Mouse (Mus musculus) inflammation-experienced regulatory T-cells, adult 16 weeks (primary cell): ENCODE measurements around the gene Olfr1046. TPM values are rescaled to one million over a fixed set of nuclear protein-coding genes. Genes with fewer than 3 reads are reported as not detected.

Experiments used
- polyA plus RNA-seq: library from polyadenylated mRNA; unstranded; fragments of 100-300 nt; shearing (Covaris generic); gene quantifications from one replicate; pipeline ENCODE4 v1.2.1, GENCODE M21; 2017

Gene Olfr1046
- polyA plus RNA-seq: not detected

GRCm38 (mm10) chr2:86219214-86219613 is at the start of gene Olfr1046:
Gene Olfr1046 (minus strand): TSS chr2:86219314.

GRCm38 (mm10) chr2:86258228-86258627 is 39.1 kb upstream of the Olfr1046 start, which contains the start of gene Olfr1049:
Gene Olfr1049 (minus strand): TSS chr2:86258328.

GRCm38 (mm10) chr2:86240189-86240588 is 21.1 kb upstream of the Olfr1046 start, which contains the start of gene Olfr1048:
Gene Olfr1048 (minus strand): TSS chr2:86240289.

GRCm38 (mm10) chr2:86231301-86231700 is 12.2 kb upstream of the Olfr1046 start, which contains the start of gene Olfr1047:
Gene Olfr1047 (minus strand): TSS chr2:86231401.

GRCm38 (mm10) chr2:86202909-86203308 is 16.2 kb downstream of the Olfr1046 start, which contains the start of gene Olfr1045:
Gene Olfr1045 (minus strand): TSS chr2:86203009.

GRCm38 (mm10) chr2:86185583-86185982 is 33.5 kb downstream of the Olfr1046 start, which contains the start of gene Olfr52:
Gene Olfr52 (minus strand): TSS chr2:86185683.

GRCm38 (mm10) chr2:86177720-86178119 is 41.4 kb downstream of the Olfr1046 start, which contains the start of gene Olfr1044:
Gene Olfr1044 (minus strand): TSS chr2:86177820.

GRCm38 (mm10) chr2:86167422-86167821 is 51.7 kb downstream of the Olfr1046 start, which contains the start of gene Olfr1043:
Gene Olfr1043 (minus strand): TSS chr2:86167522.

Other genes with a start within 250 kb of the Olfr1046 start
- not detected for gene Olfr1029, start 245.4 kb downstream of the Olfr1046 start, polyA plus RNA-seq
- not detected for gene Olfr1030, start 240.0 kb downstream of the Olfr1046 start, polyA plus RNA-seq
- not detected for gene Olfr1031, start 229.0 kb downstream of the Olfr1046 start, polyA plus RNA-seq
- not detected for gene Olfr1032, start 213.8 kb downstream of the Olfr1046 start, polyA plus RNA-seq
- not detected for gene Olfr1033, start 198.7 kb downstream of the Olfr1046 start, polyA plus RNA-seq
- gene Olfr1034, start 173.5 kb downstream of the Olfr1046 start, polyA plus RNA-seq: not detected
- gene Olfr1036, start 145.3 kb downstream of the Olfr1046 start, polyA plus RNA-seq: not detected
- not detected for gene Olfr1037, start 131.9 kb downstream of the Olfr1046 start, polyA plus RNA-seq
- gene Olfr1039, start 83.4 kb downstream of the Olfr1046 start, polyA plus RNA-seq: not detected
- gene Olfr1040, start 72.6 kb downstream of the Olfr1046 start, polyA plus RNA-seq: not detected
- not detected for gene Olfr1042, start 57.5 kb downstream of the Olfr1046 start, polyA plus RNA-seq
- gene Olfr1043, start 51.8 kb downstream of the Olfr1046 start, polyA plus RNA-seq: not detected
- gene Olfr1044, start 41.5 kb downstream of the Olfr1046 start, polyA plus RNA-seq: not detected
- not detected for gene Olfr52, start 33.6 kb downstream of the Olfr1046 start, polyA plus RNA-seq
- not detected for gene Olfr1045, start 16.3 kb downstream of the Olfr1046 start, polyA plus RNA-seq
- gene Olfr1047, start 12.1 kb upstream of the Olfr1046 start, polyA plus RNA-seq: not detected
- gene Olfr1048, start 21.0 kb upstream of the Olfr1046 start, polyA plus RNA-seq: not detected
- gene Olfr1049, start 39.0 kb upstream of the Olfr1046 start, polyA plus RNA-seq: not detected
- not detected for gene Olfr1051, start 59.8 kb upstream of the Olfr1046 start, polyA plus RNA-seq
- not detected for gene Olfr1052, start 73.1 kb upstream of the Olfr1046 start, polyA plus RNA-seq
- not detected for gene Olfr1053, start 96.0 kb upstream of the Olfr1046 start, polyA plus RNA-seq
- not detected for gene Olfr1054, start 116.1 kb upstream of the Olfr1046 start, polyA plus RNA-seq
- gene Olfr1055, start 131.0 kb upstream of the Olfr1046 start, polyA plus RNA-seq: not detected
- gene Olfr1056, start 143.2 kb upstream of the Olfr1046 start, polyA plus RNA-seq: not detected
- not detected for gene Olfr1057, start 159.1 kb upstream of the Olfr1046 start, polyA plus RNA-seq
- gene Olfr1058, start 169.2 kb upstream of the Olfr1046 start, polyA plus RNA-seq: not detected
- not detected for gene Olfr1061, start 194.7 kb upstream of the Olfr1046 start, polyA plus RNA-seq
- not detected for gene Olfr1062, start 207.4 kb upstream of the Olfr1046 start, polyA plus RNA-seq
- gene Olfr1065, start 231.3 kb upstream of the Olfr1046 start, polyA plus RNA-seq: not detected
- gene Olfr1066, start 237.0 kb upstream of the Olfr1046 start, polyA plus RNA-seq: not detected